Mouse (Mus musculus) cerebellum, postnatal 36 days (tissue): ENCODE results near the gene Cpsf4l.

Source experiments
- DNase-seq, 2 experiments: peaks; one replicate each; pipeline ENCODE4 v3.0.0; 2021 to 2022; ENCODE audit warnings: mixed read lengths in 2 of 2

Gene Cpsf4l

DNA sequence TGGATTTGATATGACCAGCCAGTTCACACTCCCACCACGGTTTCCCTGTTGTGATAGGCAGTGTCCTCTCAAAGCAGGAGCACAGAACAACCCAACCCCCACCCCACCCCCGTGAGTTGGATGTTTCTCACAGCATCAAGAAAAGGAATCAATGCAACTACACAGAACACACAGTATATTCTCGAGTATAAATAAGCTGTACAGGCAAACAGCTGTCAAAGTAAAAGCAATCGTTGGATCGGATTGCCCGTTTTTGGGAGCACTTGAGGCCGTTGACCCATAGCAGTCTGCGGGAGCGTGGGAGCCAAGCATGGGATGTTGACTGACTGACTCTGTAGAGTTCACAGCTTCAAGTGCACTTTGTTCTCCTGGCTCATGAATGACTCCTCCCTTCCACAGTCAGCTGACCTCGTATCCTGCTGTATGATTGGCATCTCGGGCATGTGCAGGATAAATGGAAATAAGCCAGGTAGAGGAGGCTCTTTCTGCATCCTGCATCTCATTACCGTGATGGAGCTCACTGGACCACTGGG lies 11.7 kb downstream of the Cpsf4l start:
- DNase-seq = no peak

DNA sequence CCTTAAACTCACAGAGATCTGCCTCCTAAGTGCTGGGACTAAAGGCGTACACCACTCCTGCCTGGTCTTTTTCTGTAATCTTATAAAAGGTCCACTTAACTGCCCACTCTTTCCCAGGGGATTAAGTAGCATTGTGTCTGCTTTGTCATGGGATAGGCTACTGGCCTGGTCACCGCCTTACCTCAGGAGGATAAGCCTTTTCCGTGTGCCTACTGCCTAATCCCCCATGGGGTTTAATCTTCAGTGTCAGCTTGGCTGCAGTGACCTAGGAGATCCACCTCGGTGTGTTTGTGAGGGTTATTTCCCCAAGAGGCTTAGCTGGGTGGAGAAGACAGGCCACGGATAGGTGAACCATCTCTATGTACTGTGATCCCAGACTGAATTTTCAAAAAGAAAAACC lies 12.2 kb downstream of the Cpsf4l start:
- no peak for DNase-seq

DNA sequence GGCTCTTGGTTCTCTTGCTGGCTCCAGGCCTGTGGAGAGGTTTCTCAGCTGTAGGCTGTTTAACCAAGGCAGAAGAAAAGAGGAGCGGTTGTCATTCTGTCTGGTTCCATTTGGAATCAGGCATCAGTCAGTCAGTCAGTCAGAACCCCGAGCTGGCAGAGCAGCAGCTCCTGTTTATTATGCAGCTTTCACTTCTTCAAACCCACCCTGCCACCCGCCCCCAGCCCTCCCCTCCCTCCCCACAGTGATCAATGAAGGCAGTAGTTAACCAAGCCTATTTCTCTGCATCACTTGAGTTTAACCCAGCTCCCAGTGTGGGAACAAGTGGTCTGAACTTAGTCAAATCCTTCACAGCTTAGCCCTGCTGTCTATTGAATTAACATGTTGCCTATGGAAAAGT lies 18.0 kb downstream of the Cpsf4l start:
- DNase-seq = no peak

DNA sequence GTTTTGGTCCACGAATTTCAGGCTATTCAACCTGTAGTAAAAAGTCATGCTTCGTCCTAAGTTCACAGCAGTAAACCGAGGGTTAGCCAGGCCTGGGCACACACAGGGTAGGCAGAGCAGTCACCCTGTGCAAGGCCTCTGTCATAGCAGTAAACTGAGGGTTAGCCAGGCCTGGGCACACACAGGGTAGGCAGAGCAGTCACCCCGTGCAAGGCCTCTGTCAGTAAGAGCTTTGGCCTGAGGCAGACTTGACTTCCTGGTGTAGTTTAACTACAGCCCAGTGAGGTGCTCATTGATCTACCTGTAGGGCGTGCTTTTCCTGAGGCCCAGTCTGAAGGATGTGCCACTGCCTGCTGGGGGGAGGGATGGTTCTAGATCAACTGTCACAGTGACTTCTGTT lies 18.5 kb downstream of the Cpsf4l start:
- no peak for DNase-seq

DNA sequence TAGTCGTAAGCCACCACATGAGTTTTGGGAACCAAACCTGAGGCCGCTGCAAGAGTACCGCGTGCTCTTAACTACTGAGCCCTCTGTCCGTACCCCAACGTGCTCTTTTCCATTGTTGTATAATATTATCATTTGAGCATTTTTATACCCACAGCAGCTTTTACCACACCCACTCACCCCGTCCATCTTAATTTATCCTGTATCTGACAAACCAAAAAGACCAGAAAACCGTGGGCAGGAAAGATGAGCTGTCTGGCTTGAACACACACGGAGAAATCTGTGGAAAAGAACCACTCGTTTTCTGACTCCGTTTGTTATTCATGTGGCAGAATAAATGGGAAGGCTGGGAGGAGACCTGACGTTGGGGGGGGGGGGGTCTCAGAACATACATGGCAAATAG lies 19.3 kb downstream of the Cpsf4l start:
- DNase-seq = no peak

DNA sequence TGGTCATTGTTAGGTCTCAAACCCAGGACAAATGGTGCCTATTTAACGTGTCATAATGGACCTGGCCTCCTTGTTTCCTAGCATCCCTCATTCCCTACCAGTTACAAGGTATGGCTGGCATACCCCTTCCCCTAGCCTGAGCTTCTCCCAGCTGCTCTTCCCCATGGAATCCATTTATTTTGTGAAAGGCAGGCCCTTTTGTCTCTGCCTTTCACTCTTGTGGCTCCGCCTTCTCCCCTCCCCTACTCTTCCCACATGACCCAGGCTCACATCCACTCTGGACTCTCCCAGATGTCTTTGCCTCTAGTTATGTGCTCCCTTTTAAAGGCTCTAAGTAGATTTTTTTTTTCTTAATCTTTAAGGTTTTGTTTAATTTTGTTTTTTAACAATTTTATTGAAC lies 22.8 kb downstream of the Cpsf4l start:
- no peak for DNase-seq

DNA sequence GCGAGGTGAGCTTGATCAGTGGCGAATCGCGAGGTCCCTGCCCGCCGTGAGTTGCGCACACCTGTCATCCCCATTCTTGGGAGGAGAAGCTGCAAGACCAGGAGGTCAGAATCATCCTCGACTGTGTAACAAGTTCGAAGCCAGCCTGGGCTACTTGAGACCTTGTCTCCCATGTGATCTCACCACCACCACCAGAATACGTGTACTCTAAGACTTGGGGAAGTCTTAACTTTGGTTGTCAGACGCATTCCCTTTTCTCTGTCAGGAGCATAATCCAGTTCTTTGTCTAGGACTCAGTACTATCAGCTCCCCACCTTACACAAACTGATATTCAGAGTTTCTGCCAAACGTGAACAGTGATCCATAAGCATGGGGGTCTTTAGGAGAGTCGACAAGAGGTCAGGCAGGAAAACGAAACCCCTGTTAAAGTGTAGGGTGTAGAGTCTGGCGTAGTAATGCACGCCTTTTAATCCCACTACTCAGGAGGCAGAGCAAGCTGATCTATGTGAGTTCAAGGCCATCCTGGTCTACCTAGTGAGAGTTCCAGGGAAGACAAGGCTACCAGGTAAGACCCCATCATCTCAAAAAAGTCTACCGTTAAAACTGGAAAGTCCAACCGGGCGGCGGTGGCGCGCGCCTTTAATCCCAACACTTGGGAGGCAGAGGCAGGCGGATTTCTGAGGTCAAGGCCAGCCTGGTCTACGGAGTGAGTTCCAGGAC lies 24.9 kb downstream of the Cpsf4l start:
- DNase-seq = no peak

DNA sequence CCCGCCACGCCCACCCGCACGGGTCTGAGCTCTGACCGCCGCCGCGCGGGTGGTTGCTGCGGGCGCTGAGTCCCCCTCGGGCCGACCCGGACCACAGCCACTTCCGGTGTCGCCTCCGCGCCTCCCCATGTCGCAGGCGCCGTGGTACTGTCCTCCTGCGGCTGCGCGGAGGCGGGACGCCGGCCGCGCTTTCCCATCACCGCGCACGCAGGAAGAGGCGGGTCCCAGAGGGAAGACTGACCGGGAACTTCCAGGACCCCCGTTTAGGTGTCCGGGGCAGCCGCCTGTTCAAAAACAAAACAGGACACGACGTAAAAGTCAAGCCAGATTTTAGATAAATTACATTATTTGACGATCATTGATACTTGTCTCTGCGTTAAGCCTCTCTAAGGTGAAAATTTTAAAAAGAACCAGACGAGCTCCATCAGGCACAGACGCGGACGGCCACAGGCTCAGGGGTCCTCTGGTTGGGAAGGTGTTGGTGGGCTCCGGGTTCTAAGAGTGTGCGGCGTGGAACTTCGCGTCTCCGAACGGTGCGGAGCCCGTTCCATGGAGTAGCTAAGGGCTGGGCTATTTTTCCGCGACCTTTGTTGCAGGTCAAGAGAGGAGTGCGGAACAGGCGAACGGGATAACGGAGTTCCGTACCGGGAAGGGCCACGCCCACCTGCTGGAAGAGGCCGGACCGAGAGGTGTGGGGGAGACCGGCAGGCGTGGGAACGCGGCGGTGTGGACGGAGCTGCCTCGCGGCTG lies 25.7 kb downstream of the Cpsf4l start, which contains the start of the genes Fam104a and D11Wsu47e:
Gene Fam104a (minus strand): TSS at position 199 of the 750 bp plus-strand sequence.
Gene D11Wsu47e (plus strand): TSS at position 456 of the 750 bp plus-strand sequence.
- peak; percentile 94 to 96 for DNase-seq

DNA sequence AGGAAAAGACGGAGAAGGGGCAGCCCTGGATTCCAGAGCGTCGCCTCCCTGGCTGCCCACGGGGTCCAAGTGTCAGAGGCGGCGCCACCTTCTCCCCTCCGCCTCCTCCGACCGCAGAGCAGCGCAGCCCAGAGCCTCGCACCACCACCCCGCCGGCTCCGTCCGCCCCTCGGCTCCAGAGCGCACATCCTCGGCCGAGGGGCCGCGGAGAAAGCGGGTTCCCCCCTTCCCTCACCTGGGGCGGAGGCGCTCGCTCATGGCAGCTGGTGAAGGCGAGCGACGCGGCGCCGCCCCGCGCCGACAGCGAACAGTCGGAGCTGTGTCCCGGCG lies 26.2 kb downstream of the Cpsf4l start:
- no peak for DNase-seq

DNA sequence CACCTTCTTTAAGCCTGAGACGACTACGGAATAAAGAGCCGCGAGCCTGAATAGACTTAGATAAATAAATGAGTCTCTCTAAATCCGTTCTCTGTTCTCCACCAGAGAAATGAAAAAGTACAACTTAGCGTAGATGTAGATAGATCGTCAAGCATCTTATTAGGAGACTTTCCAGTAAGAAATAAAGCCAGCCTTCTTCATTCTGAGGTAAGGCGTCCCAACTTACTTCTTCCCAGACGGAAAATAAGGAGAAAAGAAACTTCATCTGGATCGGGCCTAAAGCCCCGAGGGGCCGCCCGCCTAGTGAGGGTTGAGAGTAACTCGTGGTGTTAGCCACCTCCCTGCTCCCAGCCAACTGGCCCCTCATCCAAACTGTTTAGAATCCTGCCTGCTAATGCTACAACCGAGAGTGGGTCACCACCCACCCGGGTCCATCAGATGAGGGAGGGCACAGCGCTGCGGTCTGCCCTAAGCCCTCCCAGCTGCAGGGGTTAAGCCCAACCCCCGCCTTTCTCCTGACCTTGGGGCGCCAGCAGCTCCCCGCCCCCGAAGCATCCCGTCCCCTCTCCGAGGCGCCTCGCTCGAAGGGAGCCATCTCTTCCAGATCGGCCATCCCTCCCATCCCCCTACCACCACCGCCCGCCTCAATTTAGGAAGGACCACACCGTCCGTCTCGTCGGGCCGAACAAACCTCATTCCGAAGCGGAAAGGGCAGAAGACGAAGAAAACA lies 26.8 kb downstream of the Cpsf4l start:
- peak in 1 of 2 experiments; percentile 36 for DNase-seq

DNA sequence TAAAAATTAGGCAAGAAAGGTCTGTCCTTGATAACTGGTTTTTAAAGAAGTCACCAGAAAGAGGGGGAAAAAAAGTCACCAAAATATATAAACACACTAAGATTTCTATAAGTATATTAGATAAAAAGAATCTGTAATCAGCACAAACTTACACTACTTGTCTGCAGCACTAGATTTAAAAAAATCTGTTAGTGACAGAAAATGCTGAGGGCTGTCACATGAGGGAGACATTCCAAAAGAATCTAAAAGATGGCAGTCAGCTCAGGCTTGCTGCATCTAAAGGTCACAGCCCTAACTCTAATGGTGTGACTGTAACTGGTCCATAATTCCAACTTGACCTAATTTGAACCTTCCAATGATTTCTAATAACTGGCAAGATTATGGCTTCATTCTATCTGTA lies 27.8 kb downstream of the Cpsf4l start:
- DNase-seq = no peak

DNA sequence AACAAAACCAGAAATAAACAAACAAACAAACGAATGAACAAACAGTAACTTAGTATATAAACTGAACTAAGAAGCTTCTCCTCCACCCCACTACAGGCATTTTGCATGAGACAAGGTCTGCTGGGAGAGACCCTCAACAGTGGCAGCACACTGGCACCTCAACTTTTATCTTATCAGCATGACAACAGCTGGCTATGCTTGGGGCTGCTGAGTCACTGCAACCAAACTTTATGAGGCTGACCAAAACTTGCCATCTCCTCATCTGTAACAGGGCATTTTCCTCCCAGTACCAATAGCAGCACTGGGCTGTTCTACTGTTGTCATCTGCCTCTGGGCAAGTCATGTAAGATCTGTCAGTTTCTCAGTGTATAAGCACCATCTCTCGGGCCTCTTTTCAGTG lies 28.9 kb downstream of the Cpsf4l start:
- DNase-seq = no peak

DNA sequence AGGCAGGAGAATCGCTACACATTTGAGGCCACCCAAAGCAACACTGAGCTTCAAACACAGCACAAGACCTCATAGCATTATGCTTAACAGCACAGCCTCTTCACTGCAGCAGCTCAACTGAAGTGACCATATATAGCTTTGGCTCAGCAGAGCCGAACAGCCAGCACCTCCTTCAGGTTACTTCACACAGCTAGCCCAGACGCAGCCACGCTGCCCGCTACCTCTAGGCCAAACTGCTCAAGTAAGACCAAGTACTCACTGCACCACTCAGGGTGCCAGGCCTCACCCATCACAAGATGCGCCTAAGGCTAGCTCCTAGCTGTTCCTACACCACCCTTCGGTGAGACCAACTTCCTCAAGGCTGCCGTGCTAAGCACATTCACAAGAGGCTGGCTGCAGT lies 31.4 kb downstream of the Cpsf4l start:
- DNase-seq = peak in 1 of 2 experiments; percentile 25

DNA sequence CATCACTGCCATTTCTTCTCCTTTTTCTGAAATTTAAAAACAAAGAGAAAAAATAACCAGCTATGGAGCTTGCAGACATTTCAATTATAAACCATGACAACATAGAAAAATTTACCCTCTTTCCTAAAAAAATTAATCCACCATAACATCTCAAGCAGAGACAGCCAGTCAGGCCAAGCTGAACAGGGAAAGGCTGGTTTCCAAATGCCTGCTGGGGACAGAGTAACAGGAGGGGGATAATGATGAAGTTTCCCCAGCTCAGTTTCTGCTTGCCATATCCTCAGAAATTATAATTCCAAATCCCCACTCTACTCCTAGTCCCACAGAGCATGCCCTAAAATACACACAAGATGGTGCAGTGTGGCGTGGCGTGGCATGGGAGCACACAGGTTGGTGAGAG lies 32.4 kb downstream of the Cpsf4l start:
- no peak for DNase-seq

DNA sequence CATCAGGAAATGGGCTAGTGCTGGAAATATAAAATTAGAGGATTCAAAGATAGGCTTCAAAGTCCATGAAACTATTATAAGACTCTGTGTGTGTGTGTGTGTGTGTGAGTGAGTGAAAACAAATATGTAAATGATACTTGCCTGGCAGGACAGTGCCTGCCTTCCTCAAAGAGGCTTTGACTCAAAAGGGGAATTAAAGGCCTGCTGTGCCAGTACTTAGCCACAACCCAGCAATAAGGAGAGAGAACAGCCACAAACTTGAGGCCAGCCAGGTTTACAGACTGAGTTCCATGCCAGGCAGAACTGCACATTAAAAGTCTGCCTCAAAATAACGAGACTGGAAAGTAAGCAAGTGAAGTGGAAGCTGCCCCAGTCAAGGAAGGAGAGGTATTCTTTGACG lies 33.0 kb downstream of the Cpsf4l start:
- DNase-seq = no peak

DNA sequence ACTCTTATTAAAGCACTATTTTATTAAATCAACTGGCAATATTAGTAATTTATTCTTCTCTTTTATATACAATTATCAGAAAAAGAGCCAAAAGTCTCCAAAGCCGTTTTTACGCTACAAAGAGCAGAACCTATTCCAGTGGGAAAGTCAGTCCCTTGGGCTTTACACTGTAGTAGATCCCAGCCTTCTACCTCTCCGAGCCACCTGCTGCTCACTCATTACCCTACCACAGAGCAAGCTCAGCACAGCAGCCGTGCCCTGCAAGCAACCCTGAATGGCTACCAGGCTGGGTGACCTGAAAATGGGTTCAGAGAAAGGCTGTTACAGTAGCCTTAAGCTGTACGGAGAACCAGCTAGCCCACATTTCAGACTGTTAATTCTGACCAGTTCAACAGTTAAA lies 35.2 kb downstream of the Cpsf4l start:
- no peak for DNase-seq

DNA sequence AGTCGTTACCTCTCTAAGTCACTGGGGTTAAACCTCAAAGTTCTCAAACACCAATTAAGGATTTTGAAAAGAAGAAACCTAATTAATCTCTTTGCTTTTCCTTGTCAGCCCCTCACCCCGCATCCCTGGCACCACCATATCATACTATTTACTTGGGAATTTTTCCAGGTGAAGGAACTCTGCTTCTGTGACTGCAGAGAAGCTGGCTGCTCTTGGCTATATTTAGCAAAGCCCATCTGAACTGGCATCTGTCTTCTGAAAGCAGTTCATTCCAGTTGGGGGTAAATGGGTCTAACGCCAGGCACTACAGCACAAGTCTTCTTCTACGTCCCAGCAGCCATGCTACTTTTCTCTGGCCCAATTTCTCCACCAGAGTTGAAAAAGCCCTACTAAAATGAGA lies 36.2 kb downstream of the Cpsf4l start:
- DNase-seq = no peak

DNA sequence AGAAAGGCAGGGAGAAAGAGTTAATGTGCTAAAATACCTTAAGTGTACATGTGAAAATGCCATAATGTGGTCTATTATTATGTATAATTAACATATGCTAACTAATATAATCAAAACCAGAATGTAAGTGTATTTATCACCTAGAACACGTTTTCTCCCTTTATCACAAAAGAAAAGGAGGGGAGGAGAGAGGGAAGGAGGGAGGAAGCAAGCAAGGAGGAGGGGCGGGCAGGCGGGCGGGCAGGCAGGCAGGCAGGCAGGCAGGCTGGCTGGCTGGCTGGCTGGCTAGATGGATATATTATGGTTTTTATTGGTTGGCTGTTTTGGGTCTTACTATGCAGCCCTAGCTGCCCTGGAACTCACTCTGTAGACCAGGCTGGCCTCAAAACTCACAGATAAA lies 40.1 kb downstream of the Cpsf4l start:
- DNase-seq = no peak

DNA sequence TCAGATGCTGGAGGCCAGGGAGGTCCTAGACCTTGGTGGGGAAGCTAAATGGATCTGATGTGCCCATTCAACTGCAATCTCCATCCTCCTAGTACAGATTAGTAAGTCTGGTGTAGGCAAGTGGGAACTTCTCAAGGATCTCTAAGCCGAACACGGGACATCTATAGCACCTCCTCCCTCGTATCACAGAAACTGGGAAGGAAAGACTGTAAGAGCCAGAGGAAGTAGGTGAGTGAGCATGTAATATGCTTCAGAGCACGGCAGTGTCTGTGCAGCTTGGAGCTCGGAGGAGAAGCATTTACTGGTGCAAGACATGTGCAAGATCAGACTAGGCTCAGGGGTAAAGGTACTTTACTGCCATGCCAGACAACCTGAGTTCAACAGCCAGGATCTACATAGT lies 41.0 kb downstream of the Cpsf4l start:
- DNase-seq = no peak

DNA sequence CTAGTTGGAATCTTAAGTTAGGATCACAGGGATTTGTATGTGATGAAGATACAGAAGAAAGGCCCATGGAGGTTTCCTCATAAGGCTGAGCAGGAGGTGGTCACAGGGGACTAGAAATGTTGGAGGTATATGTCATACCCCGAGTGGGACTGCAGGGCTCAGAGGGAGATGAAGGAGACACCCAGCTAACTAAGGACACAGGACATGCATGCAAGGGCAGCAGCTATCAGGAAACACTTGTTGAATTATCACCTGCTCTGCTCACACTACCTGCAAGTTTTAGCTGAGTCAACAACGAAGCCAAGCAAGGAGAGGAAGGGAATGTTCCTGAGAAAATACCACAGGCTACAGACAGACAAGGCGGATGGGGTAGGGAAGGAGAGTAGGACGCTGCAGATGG lies 42.1 kb downstream of the Cpsf4l start:
- no peak for DNase-seq

DNA sequence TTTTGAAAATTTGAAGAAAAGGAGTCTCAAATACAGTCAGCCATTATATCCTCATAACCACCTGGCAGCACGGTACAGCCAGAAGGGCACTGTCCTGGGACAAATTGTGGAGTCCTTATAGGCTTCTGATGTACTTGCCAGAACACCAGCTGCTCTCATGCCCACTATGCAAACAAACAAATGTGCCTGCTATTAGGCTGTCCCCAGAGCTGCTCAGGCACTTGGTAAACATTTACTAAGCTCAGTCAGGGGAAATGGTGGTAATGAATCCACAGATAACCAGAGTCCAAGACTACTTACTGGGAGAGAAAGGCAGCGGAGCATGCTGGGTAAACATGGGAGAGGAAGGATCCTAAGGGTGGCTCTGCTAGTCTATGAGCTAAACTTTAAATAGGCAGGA lies 42.7 kb downstream of the Cpsf4l start:
- DNase-seq = no peak

DNA sequence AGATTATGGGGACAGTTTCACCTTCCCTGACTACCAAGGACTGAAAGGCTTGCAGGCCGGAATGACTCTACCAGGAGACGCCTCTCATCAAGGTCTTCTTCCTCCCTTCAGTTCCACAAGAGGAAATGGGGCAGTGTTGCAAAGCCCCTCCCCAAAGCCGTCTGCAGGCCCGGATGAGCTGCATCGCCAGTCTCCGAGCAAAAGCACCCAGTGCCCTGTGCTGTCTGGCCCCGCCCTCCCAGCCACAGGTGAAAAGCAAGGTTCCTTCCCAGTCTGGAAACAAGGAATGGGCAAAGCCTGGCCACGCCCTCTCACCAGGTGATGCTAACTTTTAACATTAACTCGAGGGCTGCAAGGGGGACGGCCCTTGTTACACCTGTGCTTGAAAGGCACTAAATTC lies 43.2 kb downstream of the Cpsf4l start:
- no peak for DNase-seq

DNA sequence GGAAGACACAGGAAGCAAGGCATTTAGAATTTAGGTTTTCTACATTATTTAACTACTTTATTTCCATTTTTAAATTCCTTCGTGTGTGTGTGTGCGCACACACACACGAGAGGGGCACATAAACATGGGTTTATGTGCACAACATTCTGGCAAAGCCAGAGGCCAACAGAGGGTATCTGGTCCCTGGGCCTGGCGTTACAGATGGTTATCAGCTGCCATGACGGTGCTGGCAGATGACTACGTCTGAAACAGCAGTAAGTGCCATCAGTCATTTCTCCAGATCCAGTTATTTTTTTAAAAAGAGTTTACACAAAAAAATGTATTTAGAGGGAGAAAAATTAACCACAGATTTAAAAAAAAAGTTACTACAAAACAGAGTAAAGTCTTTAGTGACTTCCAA lies 43.6 kb downstream of the Cpsf4l start:
- DNase-seq = no peak

DNA sequence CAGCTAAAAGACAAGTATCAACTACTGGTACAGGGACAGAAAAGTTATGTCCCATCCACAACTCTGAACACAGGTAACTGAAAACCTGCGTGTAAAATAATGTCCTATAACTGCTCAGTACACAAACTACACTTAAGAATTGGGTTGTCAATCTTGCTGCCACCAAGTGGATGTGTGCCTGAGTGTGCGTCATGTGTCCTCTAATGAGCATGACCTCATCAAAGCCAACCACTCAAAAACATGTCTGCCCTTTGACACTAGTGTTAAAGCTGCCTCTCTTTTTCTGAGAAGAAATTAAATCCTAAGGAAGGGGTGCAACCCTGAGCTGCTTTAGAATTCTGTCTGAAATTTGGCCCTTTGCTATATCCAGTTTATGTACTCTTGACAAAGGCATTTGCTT lies 45.5 kb downstream of the Cpsf4l start:
- no peak for DNase-seq
